Mouse (Mus musculus): ENCODE results near the gene Gtf2ird1.
A peak's percentile ranks its signal among the peaks of the same experiment; 100 is the strongest.
"Not testable (repeated sequence)": the region's sequence is repeated elsewhere in the genome, so short reads cannot be mapped to it uniquely, and the experiment has no call there.

The Gtf2ird1 gene

GRCm38 (mm10) chr5:134460546-134460945, 4.0 kb upstream of the Gtf2ird1 start:
- Histone ChIP-seq H3K4me3 (replicated peaks; ENCODE audit: low read length) (no peak overlapping the region), H3K36me3 (ENCODE audit: insufficient read depth, low read length) (no peaks in the 10 kb centered on the region), H3K4me1 (replicated peaks; ENCODE audit: low read depth, low read length) (peaks cover 33% of the 10 kb centered on the region), H3K27me3 (ENCODE audit: insufficient read depth, low read length) (0 out of 2 replicates have a peak, but pooled peaks cover 2% of the 10 kb centered on the region), H3K9me3 (ENCODE audit: low read length) (no peaks in the 10 kb centered on the region)
- TF ChIP-seq POU5F1 (IDR thresholded peaks at IDR 0.05; ENCODE audit: borderline replicate concordance, low read length): no peak
- no peak for TF ChIP-seq NANOG (IDR thresholded peaks at IDR 0.05; ENCODE audit: borderline replicate concordance, low read length)
- no peak for TF ChIP-seq CTCF (conservative IDR thresholded peaks at IDR 0.05; ENCODE audit: low read length)

- TF ChIP-seq NANOG (IDR thresholded peaks at IDR 0.05; ENCODE audit: borderline replicate concordance, low read length) (no peak), POU5F1 (IDR thresholded peaks at IDR 0.05; ENCODE audit: borderline replicate concordance, low read length) (no peak), CTCF (conservative IDR thresholded peaks at IDR 0.05; ENCODE audit: low read length) (no peak)
- no peaks in the 10 kb centered on the region for H3K9me3 ChIP-seq (ENCODE audit: low read length)
Observed at GRCm38 (mm10) chr5:134459096-134459495, 2.6 kb upstream of the Gtf2ird1 start.

DNA sequence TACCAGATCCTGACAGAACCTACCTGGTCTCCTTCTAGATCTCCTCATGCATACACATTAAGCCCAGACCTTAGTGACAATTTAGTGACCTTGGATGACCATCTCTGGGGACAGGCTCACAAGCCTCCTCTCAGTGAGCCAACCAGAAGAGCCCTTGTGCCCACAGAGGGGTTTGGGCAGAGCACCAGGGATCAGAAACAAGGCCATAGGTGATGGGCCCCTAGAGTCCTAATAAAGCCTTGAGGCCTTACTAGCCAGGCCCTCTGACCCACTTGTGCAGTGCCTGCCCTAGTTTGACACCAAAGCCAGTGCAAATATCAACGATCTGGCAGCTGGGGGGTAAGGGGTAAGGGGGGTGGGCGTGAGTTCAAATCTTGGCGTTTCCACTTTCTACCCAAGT, 1.9 kb upstream of the Gtf2ird1 start:
- Histone ChIP-seq H3K9me3 (ENCODE audit: low read length) (no peaks in the 10 kb centered on the region), H3K4me3 (replicated peaks; ENCODE audit: low read length) (no peak overlapping the region), H3K27me3 (ENCODE audit: insufficient read depth, low read length) (0 out of 2 replicates have a peak, but pooled peaks cover 2% of the 10 kb centered on the region), H3K36me3 (ENCODE audit: insufficient read depth, low read length) (peaks cover 4% of the 10 kb centered on the region; the same call in 1 of the 2 replicates), H3K4me1 (replicated peaks; ENCODE audit: low read depth, low read length) (peaks cover 54% of the 10 kb centered on the region)
- TF ChIP-seq CTCF (conservative IDR thresholded peaks at IDR 0.05; ENCODE audit: low read length): no peak
- TF ChIP-seq POU5F1 (IDR thresholded peaks at IDR 0.05; ENCODE audit: borderline replicate concordance, low read length): no peak
- no peak for TF ChIP-seq NANOG (IDR thresholded peaks at IDR 0.05; ENCODE audit: borderline replicate concordance, low read length)

More at GRCm38 (mm10) chr5:134459096-134459495, 2.6 kb upstream of the Gtf2ird1 start:
- Histone ChIP-seq H3K4me3 (replicated peaks; ENCODE audit: low read length) (no peak overlapping the region), H3K36me3 (ENCODE audit: insufficient read depth, low read length) (no peaks in the 10 kb centered on the region), H3K27me3 (ENCODE audit: insufficient read depth, low read length) (0 out of 2 replicates have a peak, but pooled peaks cover 2% of the 10 kb centered on the region), H3K4me1 (replicated peaks; ENCODE audit: low read depth, low read length) (peaks cover 47% of the 10 kb centered on the region)

GRCm38 (mm10) chr5:134457371-134457770, 855 bp upstream of the Gtf2ird1 start:
- H3K4me3 ChIP-seq (replicated peaks; ENCODE audit: low read length): peak overlapping the region; percentile 84; the same call in 1 of the 2 replicates
- no peaks in the 10 kb centered on the region for H3K9me3 ChIP-seq (ENCODE audit: low read length)
- no peak for TF ChIP-seq CTCF (conservative IDR thresholded peaks at IDR 0.05; ENCODE audit: low read length)
- TF ChIP-seq NANOG (IDR thresholded peaks at IDR 0.05; ENCODE audit: borderline replicate concordance, low read length): no peak
- TF ChIP-seq POU5F1 (IDR thresholded peaks at IDR 0.05; ENCODE audit: borderline replicate concordance, low read length): no peak
- 0 out of 2 replicates have a peak, but pooled peaks cover 2% of the 10 kb centered on the region for H3K27me3 ChIP-seq (ENCODE audit: insufficient read depth, low read length)
- H3K36me3 ChIP-seq (ENCODE audit: insufficient read depth, low read length): peaks cover 12% of the 10 kb centered on the region
- peaks cover 57% of the 10 kb centered on the region for H3K4me1 ChIP-seq (replicated peaks; ENCODE audit: low read depth, low read length)

DNA sequence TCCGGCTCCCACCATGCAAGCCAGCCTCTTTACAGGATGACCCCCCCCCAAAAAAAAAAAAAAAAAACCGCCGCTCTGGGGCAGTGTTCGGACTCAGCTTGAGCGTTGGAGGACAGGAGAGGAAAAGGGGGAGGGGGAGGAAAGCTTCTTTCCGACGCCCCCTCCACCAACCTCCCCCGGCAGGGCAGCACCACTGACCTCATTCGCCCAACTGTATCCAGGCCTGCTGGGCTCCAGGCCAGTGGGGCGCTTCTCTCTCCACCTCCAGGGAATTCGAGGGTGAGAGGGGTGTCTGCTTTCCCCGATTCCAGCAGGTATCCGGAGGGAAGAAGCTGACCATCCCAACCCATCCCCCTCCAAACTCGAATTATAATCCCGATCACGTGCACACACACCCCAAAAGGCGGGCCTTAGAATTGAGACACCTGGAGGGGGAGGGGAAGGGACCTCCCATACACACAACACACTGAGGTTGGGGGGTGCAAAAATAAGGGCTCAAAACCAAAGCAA, 547 bp downstream of the Gtf2ird1 start:
- TF ChIP-seq CTCF (conservative IDR thresholded peaks at IDR 0.05; ENCODE audit: low read length) (no peak), NANOG (IDR thresholded peaks at IDR 0.05; ENCODE audit: borderline replicate concordance, low read length) (no peak), POU5F1 (IDR thresholded peaks at IDR 0.05; ENCODE audit: borderline replicate concordance, low read length) (no peak)
- 0 out of 2 replicates have a peak, but pooled peaks cover 2% of the 10 kb centered on the region for H3K27me3 ChIP-seq (ENCODE audit: insufficient read depth, low read length)
- peaks cover 25% of the 10 kb centered on the region for H3K36me3 ChIP-seq (ENCODE audit: insufficient read depth, low read length)
- peak overlapping the region; percentile 84 for H3K4me3 ChIP-seq (replicated peaks; ENCODE audit: low read length)
- peaks cover 62% of the 10 kb centered on the region for H3K4me1 ChIP-seq (replicated peaks; ENCODE audit: low read depth, low read length)
- 0 out of 2 replicates have a peak, but pooled peaks cover 5% of the 10 kb centered on the region for H3K9me3 ChIP-seq (ENCODE audit: low read length)

GRCm38 (mm10) chr5:134455186-134455895, 1.2 kb downstream of the Gtf2ird1 start:
- H3K4me1 ChIP-seq (replicated peaks; ENCODE audit: low read depth, low read length): peaks cover 68% of the 10 kb centered on the region
- TF ChIP-seq CTCF (conservative IDR thresholded peaks at IDR 0.05; ENCODE audit: low read length) (no peak), POU5F1 (IDR thresholded peaks at IDR 0.05; ENCODE audit: borderline replicate concordance, low read length) (no peak), NANOG (IDR thresholded peaks at IDR 0.05; ENCODE audit: borderline replicate concordance, low read length) (no peak)
- peaks cover 25% of the 10 kb centered on the region for H3K36me3 ChIP-seq (ENCODE audit: insufficient read depth, low read length)
- H3K9me3 ChIP-seq (ENCODE audit: low read length): 0 out of 2 replicates have a peak, but pooled peaks cover 5% of the 10 kb centered on the region
- peak overlapping the region; percentile 84 for H3K4me3 ChIP-seq (replicated peaks; ENCODE audit: low read length)
- 0 out of 2 replicates have a peak, but pooled peaks cover 2% of the 10 kb centered on the region for H3K27me3 ChIP-seq (ENCODE audit: insufficient read depth, low read length)

DNA sequence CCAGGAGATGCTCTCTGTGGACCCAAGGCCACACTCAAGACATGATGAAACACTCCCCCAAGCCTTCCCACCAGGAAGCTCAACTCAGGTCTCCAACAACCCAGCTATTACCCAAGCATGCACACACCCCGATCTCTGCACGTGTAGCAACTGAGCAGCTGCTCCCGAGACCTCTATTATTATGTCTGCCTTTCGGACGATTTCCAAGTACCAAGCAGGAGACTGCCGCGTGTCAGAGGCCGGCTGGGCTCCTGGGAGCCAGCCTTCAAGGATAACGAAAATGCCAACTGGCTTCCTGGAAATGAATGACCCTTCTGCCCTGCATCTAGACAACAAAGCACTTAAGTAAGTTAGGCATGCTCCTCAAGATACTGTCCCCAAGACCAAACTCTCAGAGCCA, 2.1 kb downstream of the Gtf2ird1 start:
- H3K4me1 ChIP-seq (replicated peaks; ENCODE audit: low read depth, low read length): peaks cover 76% of the 10 kb centered on the region
- TF ChIP-seq NANOG (IDR thresholded peaks at IDR 0.05; ENCODE audit: borderline replicate concordance, low read length) (no peak), CTCF (conservative IDR thresholded peaks at IDR 0.05; ENCODE audit: low read length) (no peak), POU5F1 (IDR thresholded peaks at IDR 0.05; ENCODE audit: borderline replicate concordance, low read length) (no peak)
- 0 out of 2 replicates have a peak, but pooled peaks cover 5% of the 10 kb centered on the region for H3K9me3 ChIP-seq (ENCODE audit: low read length)
- H3K4me3 ChIP-seq (replicated peaks; ENCODE audit: low read length): peak overlapping the region; percentile 84
- peaks cover 25% of the 10 kb centered on the region for H3K36me3 ChIP-seq (ENCODE audit: insufficient read depth, low read length)
- H3K27me3 ChIP-seq (ENCODE audit: insufficient read depth, low read length): no peaks in the 10 kb centered on the region

DNA sequence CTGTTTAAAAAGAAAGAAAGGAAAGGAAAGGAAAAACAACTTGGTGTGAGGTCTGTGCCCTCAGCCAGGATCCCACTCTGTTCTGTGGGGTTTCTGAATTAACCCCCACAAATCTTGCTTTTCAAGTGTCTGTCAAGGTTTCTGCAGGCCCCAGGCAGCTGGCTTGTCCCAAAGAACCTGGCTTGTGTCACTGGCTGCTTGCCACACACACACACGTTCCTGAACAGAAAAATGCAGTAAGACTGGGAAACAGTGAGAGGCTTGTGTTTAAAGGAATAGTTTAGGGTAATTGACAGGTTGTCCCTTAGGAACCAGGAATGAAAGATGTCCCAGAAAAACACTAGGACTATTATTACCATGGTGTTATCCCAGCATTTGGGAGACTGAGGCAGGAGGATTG, 2.9 kb downstream of the Gtf2ird1 start:
- H3K27me3 ChIP-seq (ENCODE audit: insufficient read depth, low read length): no peaks in the 10 kb centered on the region
- H3K36me3 ChIP-seq (ENCODE audit: insufficient read depth, low read length): peaks cover 25% of the 10 kb centered on the region
- 0 out of 2 replicates have a peak, but pooled peaks cover 5% of the 10 kb centered on the region for H3K9me3 ChIP-seq (ENCODE audit: low read length)
- H3K4me1 ChIP-seq (replicated peaks; ENCODE audit: low read depth, low read length): peaks cover 78% of the 10 kb centered on the region
- no peak overlapping the region for H3K4me3 ChIP-seq (replicated peaks; ENCODE audit: low read length)
- TF ChIP-seq NANOG (IDR thresholded peaks at IDR 0.05; ENCODE audit: borderline replicate concordance, low read length) (no peak), POU5F1 (IDR thresholded peaks at IDR 0.05; ENCODE audit: borderline replicate concordance, low read length) (no peak)

- not testable (repeated sequence) for H3K27me3 ChIP-seq (ENCODE audit: insufficient read depth, low read length); H3K4me3 ChIP-seq (replicated peaks; ENCODE audit: low read length)
- H3K4me1 ChIP-seq (replicated peaks; ENCODE audit: low read depth, low read length): peaks cover 89% of the 10 kb centered on the region
- peaks cover 57% of the 10 kb centered on the region for H3K36me3 ChIP-seq (ENCODE audit: insufficient read depth, low read length)
- H3K9me3 ChIP-seq (ENCODE audit: low read length): peaks cover 24% of the 10 kb centered on the region
Observed at GRCm38 (mm10) chr5:134446755-134447154, 9.8 kb downstream of the Gtf2ird1 start.
